Mouse (Mus musculus) urinary bladder, adult 18-20 months (tissue): ENCODE results near the gene Arl10.
"Not testable (repeated sequence)": the region's sequence is repeated elsewhere in the genome, so short reads cannot be mapped to it uniquely, and the experiment has no call there.

Experiments
- DNase-seq, 2 experiments: peaks; one replicate each; pipeline ENCODE4 v3.0.0; 2022; ENCODE audit warnings: low spot score in 2 of 2, mixed read lengths in 2 of 2

The Arl10 gene

GRCm38 (mm10) chr13:54582126-54582525, 7.3 kb downstream of the Arl10 start:
- no peak for DNase-seq

GRCm38 (mm10) chr13:54582860-54583259, 8.0 kb downstream of the Arl10 start:
- no peak for DNase-seq

- no peak for DNase-seq
Measured at GRCm38 (mm10) chr13:54585831-54586230, 11.0 kb downstream of the Arl10 start.

GRCm38 (mm10) chr13:54589414-54589995, 14.7 kb downstream of the Arl10 start:
- no peak for DNase-seq

GRCm38 (mm10) chr13:54589996-54590951, 15.5 kb downstream of the Arl10 start, which contains the start of the genes Nop16 and Higd2a:
Nop16 (minus strand) TSS chr13:54590090.
Higd2a (plus strand) TSS chr13:54590207.
- DNase-seq, result peak; percentile 95

- DNase-seq, result no peak
Measured at GRCm38 (mm10) chr13:54591776-54592356, 17.1 kb downstream of the Arl10 start.

GRCm38 (mm10) chr13:54593617-54594016, 18.8 kb downstream of the Arl10 start:
- DNase-seq, result no peak

- no peak for DNase-seq
Measured at GRCm38 (mm10) chr13:54596107-54596690, 21.4 kb downstream of the Arl10 start.

GRCm38 (mm10) chr13:54596870-54597269, 22.1 kb downstream of the Arl10 start:
- DNase-seq, result no peak

GRCm38 (mm10) chr13:54598622-54599143, 23.9 kb downstream of the Arl10 start:
- DNase-seq, result no peak

GRCm38 (mm10) chr13:54602639-54603111, 27.9 kb downstream of the Arl10 start:
- no peak for DNase-seq

GRCm38 (mm10) chr13:54603501-54603900, 28.7 kb downstream of the Arl10 start:
- no peak for DNase-seq

- no peak for DNase-seq
Measured at GRCm38 (mm10) chr13:54604221-54604620, 29.4 kb downstream of the Arl10 start.

- no peak for DNase-seq
Measured at GRCm38 (mm10) chr13:54605426-54605825, 30.6 kb downstream of the Arl10 start.

- DNase-seq, result no peak
Measured at GRCm38 (mm10) chr13:54607204-54607603, 32.4 kb downstream of the Arl10 start.

- DNase-seq, result no peak
Measured at GRCm38 (mm10) chr13:54608002-54608401, 33.2 kb downstream of the Arl10 start.

- DNase-seq, result no peak
Measured at GRCm38 (mm10) chr13:54608666-54609065, 33.9 kb downstream of the Arl10 start.

GRCm38 (mm10) chr13:54609301-54609700, 34.5 kb downstream of the Arl10 start:
- no peak for DNase-seq

GRCm38 (mm10) chr13:54610613-54610971, 35.8 kb downstream of the Arl10 start:
- peak in 1 of 2 experiments; percentile 38 for DNase-seq

- peak; percentile 83 to 89 for DNase-seq
Measured at GRCm38 (mm10) chr13:54610972-54611754, 36.3 kb downstream of the Arl10 start, which contains the start of gene Cltb. Cltb (minus strand) TSS chr13:54611344.

GRCm38 (mm10) chr13:54613141-54613540, 38.3 kb downstream of the Arl10 start:
- DNase-seq, result not testable (repeated sequence)
